Mouse (Mus musculus) NIH3T3 (cell line): ENCODE measurements at regions not wholly inside any gene's neighbourhood (a gene's known extent, or its start where the extent isn't known, plus 50 kb on each side); places are given as distances from the start of the nearest gene placed in this dataset.
A peak's percentile ranks its signal among the peaks of the same experiment; 100 is the strongest.

ENCODE experiments used
- DNase-seq: peaks from one replicate; pipeline ENCODE4 v3.0.0-alpha.2; 2012; ENCODE audit warnings: low read depth

GRCm38 (mm10) chr19:20310653-20311052, 80.1 kb downstream of the Anxa1 start:
- no peak for DNase-seq

GRCm38 (mm10) chr19:20300066-20300651, 90.6 kb downstream of the Anxa1 start:
- no peak for DNase-seq

- DNase-seq, result no peak
Measured at GRCm38 (mm10) chr19:20298431-20298830, 92.3 kb downstream of the Anxa1 start.

GRCm38 (mm10) chr19:20285188-20285587, 105.6 kb downstream of the Anxa1 start:
- DNase-seq, result no peak

GRCm38 (mm10) chr19:20283105-20283504, 107.6 kb downstream of the Anxa1 start:
- no peak for DNase-seq

GRCm38 (mm10) chr19:20261586-20261985, 129.2 kb downstream of the Anxa1 start:
- DNase-seq, result no peak

GRCm38 (mm10) chr19:20252151-20252550, 138.6 kb downstream of the Anxa1 start:
- DNase-seq, result peak; percentile 17

GRCm38 (mm10) chr19:20243817-20244216, 146.9 kb downstream of the Anxa1 start:
- DNase-seq, result no peak

- DNase-seq, result no peak
Measured at GRCm38 (mm10) chr19:20241266-20241665, 149.5 kb downstream of the Anxa1 start.

- DNase-seq, result no peak
Measured at GRCm38 (mm10) chr19:20240471-20240870, 150.3 kb downstream of the Anxa1 start.

GRCm38 (mm10) chr19:20239396-20239795, 151.3 kb downstream of the Anxa1 start:
- DNase-seq, result peak; percentile 57

GRCm38 (mm10) chr19:20226756-20227155, 164.0 kb downstream of the Anxa1 start:
- DNase-seq, result no peak

GRCm38 (mm10) chr19:20217389-20217788, 173.4 kb downstream of the Anxa1 start:
- DNase-seq, result no peak

- DNase-seq, result no peak
Measured at GRCm38 (mm10) chr19:20194511-20194910, 196.2 kb downstream of the Anxa1 start.

GRCm38 (mm10) chr19:20181854-20182253, 208.9 kb downstream of the Anxa1 start:
- DNase-seq, result no peak

GRCm38 (mm10) chr19:20161502-20161901, 229.2 kb downstream of the Anxa1 start:
- no peak for DNase-seq

- no peak for DNase-seq
Measured at GRCm38 (mm10) chr19:20156398-20156937, 234.3 kb downstream of the Anxa1 start.

- DNase-seq, result no peak
Measured at GRCm38 (mm10) chr19:20139506-20139905, 251.2 kb downstream of the Anxa1 start.

- DNase-seq, result no peak
Measured at GRCm38 (mm10) chr19:20123546-20124195, 267.1 kb downstream of the Anxa1 start.

- DNase-seq, result no peak
Measured at GRCm38 (mm10) chr19:20122475-20122874, 268.3 kb downstream of the Anxa1 start.

- no peak for DNase-seq
Measured at GRCm38 (mm10) chr19:20114237-20114636, 276.5 kb downstream of the Anxa1 start.
